In the genomic region with DNA sequence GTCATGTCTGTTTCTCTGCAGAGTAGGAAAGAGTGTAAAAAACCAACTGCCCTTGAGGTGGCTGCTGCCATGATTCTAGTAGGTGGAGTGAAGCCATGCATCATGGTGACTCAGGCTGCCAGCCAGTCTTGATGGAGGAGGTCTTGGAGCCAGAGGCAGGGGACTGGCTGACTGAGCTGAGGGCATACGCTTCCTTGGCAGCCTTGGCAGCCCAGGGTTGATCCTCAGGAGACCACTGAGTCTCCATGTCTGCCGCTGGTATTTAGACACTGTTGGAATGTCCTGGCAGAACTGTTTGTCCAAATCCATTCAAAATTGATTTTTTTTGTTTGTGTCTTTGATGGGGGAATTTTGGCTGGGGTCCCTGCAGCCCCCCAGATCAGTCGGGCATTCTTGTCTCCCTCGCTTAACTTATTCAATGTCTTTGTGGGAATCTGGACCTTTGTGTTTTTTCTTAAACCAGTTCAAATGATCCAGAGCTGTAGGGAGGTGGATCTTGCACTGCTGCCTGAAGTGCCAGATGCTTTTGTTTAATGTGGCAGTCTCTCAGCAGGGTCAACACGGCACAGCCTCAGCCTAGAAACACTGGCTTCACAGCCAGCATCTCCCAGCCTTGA, we compare ENCODE assay signal across 8 mouse cellular contexts.
A peak's percentile ranks its signal among the peaks of the same experiment; 100 is the strongest.
DNase-seq lines count a peak whose midpoint lies in the region; TF ChIP-seq lines count a peak whose summit lies in the region.

No protein-coding gene starts in this region.

- no peak for TF ChIP-seq CTCF in left cerebral cortex, adult 2 months (IDR thresholded peaks at IDR 0.05)

- intact Hi-C loops in left cerebral cortex, postnatal 14 days (cut with DNase I): no loop called here
- intact Hi-C loops in left cerebral cortex, adult 2 months (cut with DNase I): no loop called here

- H3K4me3 ChIP-seq in left cerebral cortex, adult 2 months: no peak overlapping the region

- peak; percentile 15 to 43 for DNase-seq in frontal cortex, postnatal 10 days (ENCODE audit: low spot score in 2 of 2)
- DNase-seq in frontal cortex, adult 2 months (ENCODE audit: extremely low spot score in 1 of 2, low spot score in 1 of 2): no peak
- DNase-seq in left cerebral cortex, postnatal 14 days (ENCODE audit: low spot score in 2 of 2): peak; percentile 20 to 47
- DNase-seq in left cerebral cortex, adult 2 months (ENCODE audit: extremely low spot score in 1 of 2, low spot score in 2 of 2): no peak
- peak; percentile 89 for DNase-seq in fibroblast of lung, adult 2 months (ENCODE audit: low read depth)
- DNase-seq in lung, postnatal 4 days: peak; percentile 20 to 41
- DNase-seq in urinary bladder, postnatal 14 days (ENCODE audit: low spot score): no peak
- DNase-seq in kidney, postnatal 36 days: no peak

- H3K27ac ChIP-seq in left cerebral cortex, adult 2 months: no peak overlapping the region

Comparison
In these comparisons a context has a peak if more than half of its experiments do, and no peak if none do; other contexts are left out.
1. DNase-seq: peak in frontal cortex, postnatal 10 days (2 of 2), left cerebral cortex, postnatal 14 days (2 of 2), fibroblast of lung, adult 2 months (single experiment) and lung, postnatal 4 days (2 of 2); none in frontal cortex, adult 2 months (0 of 2), left cerebral cortex, adult 2 months (0 of 2), urinary bladder, postnatal 14 days (single experiment) and kidney, postnatal 36 days (0 of 2).